In the genomic region with DNA sequence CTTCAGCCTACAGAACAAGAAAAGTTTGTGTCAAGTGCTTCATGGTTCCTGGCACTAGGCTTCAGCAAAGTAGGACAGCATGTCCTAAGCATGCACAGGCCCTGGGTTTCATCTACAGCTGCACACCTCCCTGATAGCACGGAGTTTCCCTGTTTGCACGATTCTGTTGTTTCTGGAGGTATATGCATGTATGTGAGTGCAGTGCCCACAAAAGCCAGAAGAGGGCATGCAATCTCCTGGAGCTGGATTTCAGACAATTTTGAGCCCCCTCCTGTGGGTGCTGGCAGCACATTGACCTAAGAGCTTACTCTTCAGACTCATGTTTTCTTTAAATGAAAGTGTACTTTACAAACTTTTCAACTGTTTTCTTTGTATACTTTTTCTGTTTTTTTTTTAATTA, we compare ENCODE assay signal across 19 mouse cellular contexts. TPM values are rescaled to one million over a fixed set of nuclear protein-coding genes. Genes with fewer than 3 reads are reported as not detected.
DNase-seq lines count a peak whose midpoint lies in the region; ATAC-seq and TF ChIP-seq lines count a peak whose summit lies in the region.
"Had no signal": no experiment of that assay in that cellular context is flagged by ENCODE, and none has a peak within 500 bp of the region (broad histone marks: within the 10 kb centered on the region; RNA-seq: fewer than 3 reads in every experiment).

No protein-coding gene starts in this region.

- no peak for DNase-seq in heart, adult 2 months
- DNase-seq in heart, postnatal 10 days = no peak
- DNase-seq in liver, embryonic 14.5 days (ENCODE audit: low read depth in 3 of 3, low spot score in 3 of 3) = no peak
- no peak for DNase-seq in liver, embryonic 11.5 days (ENCODE audit: low spot score)
- peak; percentile 77 for DNase-seq in R1 (ENCODE audit: low read depth, low spot score)
- no peak for DNase-seq in retina, embryonic 14.5 days (ENCODE audit: low spot score)
- DNase-seq in gastrocnemius, postnatal 4 days (ENCODE audit: low spot score in 2 of 2) = no peak
- DNase-seq: adrenal gland, postnatal 25 days; cerebellum, adult 2 months; cerebellum, postnatal 10 days; gastrocnemius, postnatal 10 days; heart, postnatal 4 days had no signal

- H3K79me2 ChIP-seq in heart, adult 2 months (replicated peaks; ENCODE audit: control insufficient read depth, insufficient read depth, low read length) = no peaks in the 10 kb centered on the region

- H3K9ac ChIP-seq in heart, adult 2 months (ENCODE audit: low read depth, low read length) = no peak overlapping the region
- no peak overlapping the region for H3K9ac ChIP-seq in liver, embryonic 14.5 days (replicated peaks)
- no peak overlapping the region for H3K9ac ChIP-seq in liver, embryonic 11.5 days (ENCODE audit: low read depth, low read length)
- H3K9ac ChIP-seq: forebrain, embryonic 15.5 days; heart, embryonic 12.5 days; hindbrain, embryonic 13.5 days had no signal

- TF ChIP-seq CTCF in heart, adult 2 months (IDR thresholded peaks at IDR 0.05) = 0 out of 2 replicates have a peak, but pooled peaks have one; percentile 11
- TF ChIP-seq CTCF in liver, embryonic 14.5 days (IDR thresholded peaks at IDR 0.05; ENCODE audit: low read depth) = peak; percentile 14; the same call in 1 of the 2 replicates
- peak; percentile 56 for TF ChIP-seq CTCF in E14TG2a.4 (conservative IDR thresholded peaks at IDR 0.05; ENCODE audit: low read length)

- H3K4me1 ChIP-seq in heart, adult 2 months (ENCODE audit: control insufficient read depth, insufficient read depth, low read length) = no peaks in the 10 kb centered on the region
- H3K4me1 ChIP-seq in liver, embryonic 14.5 days (replicated peaks; ENCODE audit: control insufficient read depth in 2 of 2, insufficient read depth in 2 of 2, low read length in 1 of 2) = peaks cover 0 to 6% of the 10 kb centered on the region in 2 experiments; a peak in 2 of 4 replicates
- peaks cover 6% of the 10 kb centered on the region for H3K4me1 ChIP-seq in liver, embryonic 11.5 days (replicated peaks; ENCODE audit: control insufficient read depth, insufficient read depth, low read length)
- H3K4me1 ChIP-seq in E14TG2a.4 (replicated peaks; ENCODE audit: low read depth, low read length) = peaks cover 23% of the 10 kb centered on the region
- H3K4me1 ChIP-seq: embryonic facial prominence, embryonic 10.5 days; forebrain, embryonic 15.5 days; hindbrain, embryonic 13.5 days had no signal

- intact Hi-C loops in heart, adult 2 months (cut with DNase I) = no loop called here
- intact Hi-C loops in heart, postnatal 10 days (cut with DNase I) = no loop called here

- no peaks in the 10 kb centered on the region for H3K36me3 ChIP-seq in heart, adult 2 months (ENCODE audit: control insufficient read depth, insufficient read depth, low read length)
- H3K36me3 ChIP-seq in liver, embryonic 14.5 days (replicated peaks; ENCODE audit: control insufficient read depth, insufficient read depth, low read depth) = peaks cover 2% of the 10 kb centered on the region; the same call in 1 of the 2 replicates
- peaks cover 26% of the 10 kb centered on the region; the same call in 1 of the 2 replicates for H3K36me3 ChIP-seq in liver, embryonic 11.5 days (ENCODE audit: control insufficient read depth, insufficient read depth, low read length)
- peaks cover 81% of the 10 kb centered on the region for H3K36me3 ChIP-seq in E14TG2a.4 (ENCODE audit: insufficient read depth, low read length)

- no peaks in the 10 kb centered on the region for H3K27me3 ChIP-seq in heart, adult 2 months (ENCODE audit: control insufficient read depth, insufficient read depth, low read length)
- H3K27me3 ChIP-seq in liver, embryonic 14.5 days (ENCODE audit: control insufficient read depth, insufficient read depth, low read length) = no peaks in the 10 kb centered on the region
- H3K27me3 ChIP-seq in liver, embryonic 11.5 days (replicated peaks; ENCODE audit: control insufficient read depth, insufficient read depth, low read length) = no peaks in the 10 kb centered on the region
- H3K27me3 ChIP-seq in E14TG2a.4 (ENCODE audit: insufficient read depth, low read length) = no peaks in the 10 kb centered on the region
- H3K27me3 ChIP-seq: forebrain, embryonic 15.5 days; heart, embryonic 12.5 days; hindbrain, embryonic 13.5 days had no signal

- H3K27ac ChIP-seq in heart, adult 2 months = no peak overlapping the region
- no peak overlapping the region for H3K27ac ChIP-seq in liver, embryonic 14.5 days
- no peak overlapping the region for H3K27ac ChIP-seq in liver, embryonic 11.5 days (ENCODE audit: low read depth, low read length)
- H3K27ac ChIP-seq: embryonic facial prominence, embryonic 10.5 days; forebrain, embryonic 15.5 days; hindbrain, embryonic 13.5 days had no signal

- 97% methylated on average over 2 of the region's 2 CpGs for WGBS in heart, adult 2 months
- 90% methylated on average over 2 of the region's 2 CpGs for WGBS in liver, embryonic 14.5 days (ENCODE audit: insufficient replicate concordance)
- WGBS in liver, embryonic 11.5 days = 97% methylated on average over 2 of the region's 2 CpGs

- no peak for ATAC-seq in liver, embryonic 14.5 days (ENCODE audit: insufficient read depth)
- no peak for ATAC-seq in liver, embryonic 11.5 days (replicated peaks; ENCODE audit: low FRiP score)
- ATAC-seq: activated CD4-positive, CD25-positive, alpha-beta regulatory T cell, adult 4 months; forebrain, embryonic 15.5 days; intestine, embryonic 16.5 days had no signal

- no peak overlapping the region for H3K4me3 ChIP-seq in heart, adult 2 months
- no peak overlapping the region for H3K4me3 ChIP-seq in liver, embryonic 14.5 days (ENCODE audit: insufficient read depth in 1 of 2, low read depth in 2 of 2, low read length in 2 of 2)
- no peak overlapping the region for H3K4me3 ChIP-seq in liver, embryonic 11.5 days (ENCODE audit: low read depth, low read length)
- H3K4me3 ChIP-seq in E14TG2a.4 (replicated peaks; ENCODE audit: low read length) = no peak overlapping the region
- H3K4me3 ChIP-seq: embryonic facial prominence, embryonic 10.5 days; forebrain, embryonic 15.5 days; heart, embryonic 12.5 days; hindbrain, embryonic 13.5 days had no signal

- H3K9me3 ChIP-seq in liver, embryonic 14.5 days (ENCODE audit: control insufficient read depth, low read length) = no peaks in the 10 kb centered on the region
- H3K9me3 ChIP-seq in liver, embryonic 11.5 days (ENCODE audit: control insufficient read depth, low read length) = 0 out of 2 replicates have a peak, but pooled peaks cover 3% of the 10 kb centered on the region
- H3K9me3 ChIP-seq in E14TG2a.4 (ENCODE audit: low read length) = no peaks in the 10 kb centered on the region
- H3K9me3 ChIP-seq: forebrain, embryonic 15.5 days; hindbrain, embryonic 13.5 days had no signal

- H3K4me2 ChIP-seq in liver, embryonic 14.5 days (ENCODE audit: low read depth) = no peak overlapping the region
- no peak overlapping the region for H3K4me2 ChIP-seq in liver, embryonic 11.5 days
- H3K4me2 ChIP-seq: forebrain, embryonic 15.5 days; heart, embryonic 12.5 days; hindbrain, embryonic 13.5 days had no signal

- no peak for TF ChIP-seq POLR2A in heart, adult 2 months (IDR thresholded peaks at IDR 0.05; ENCODE audit: insufficient read depth, low read depth, low read length)

- TF ChIP-seq EP300 in heart, adult 2 months (IDR thresholded peaks at IDR 0.05; ENCODE audit: insufficient read depth, low read depth, low read length) = no peak
- TF ChIP-seq EP300 in liver, embryonic 14.5 days (IDR thresholded peaks at IDR 0.05; ENCODE audit: low read depth) = no peak

RNA-seq across cellular contexts. Expression of gene 1700030K09Rik, which starts 10.2 kb away (rescaled TPM):
- total RNA-seq in heart, adult 2 months (2021) = 1 to 10 TPM; 4.0 to 4.7 TPM
- polyA plus RNA-seq in heart, adult 2 months (2012; rRNA removed) = 5.0 and 5.7 TPM in 2 replicates
- total RNA-seq in heart, postnatal 10 days (2021) = 1 to 10 TPM; 4.6 to 5.4 TPM
- polyA plus RNA-seq in liver, embryonic 14.5 days (2012; rRNA removed) = 1.8 and 3.2 TPM in 2 replicates
- polyA plus RNA-seq in liver, embryonic 14.5 days (2014; fragmentation: Nextera tagmentation; extraction: Ambion mirVana) = 2.2 and 2.4 TPM in 2 replicates
- 11.6 and 14.0 TPM in 2 replicates for polyA plus RNA-seq in liver, embryonic 11.5 days (2014; fragmentation: Nextera tagmentation; extraction: Ambion mirVana)
- 1 to 10 TPM; 6.3 to 6.5 TPM for total RNA-seq in gastrocnemius, postnatal 4 days (2021)

RNA-seq across cellular contexts. Expression of gene Calr3, which starts 10.2 kb away (rescaled TPM):
- total RNA-seq in heart, adult 2 months (2021) = 10 to 100 TPM; 20.3 to 25.1 TPM
- polyA plus RNA-seq in heart, adult 2 months (2012; rRNA removed) = 5.7 and 19.9 TPM in 2 replicates
- total RNA-seq in heart, postnatal 10 days (2021) = 1 to 10 TPM; 4.3 to 4.7 TPM
- polyA plus RNA-seq in liver, embryonic 14.5 days (2012; rRNA removed) = 0.09 and 0.21 TPM in 2 replicates
- polyA plus RNA-seq in liver, embryonic 14.5 days (2014; fragmentation: Nextera tagmentation; extraction: Ambion mirVana) = 0.53 and 0.83 TPM in 2 replicates
- 2.2 TPM in 2 replicates for polyA plus RNA-seq in liver, embryonic 11.5 days (2014; fragmentation: Nextera tagmentation; extraction: Ambion mirVana)
- total RNA-seq in gastrocnemius, postnatal 4 days (2021) = 1 to 10 TPM; 1.3 to 2.0 TPM

RNA-seq across cellular contexts. Expression of gene Cherp, which starts 21.1 kb away (rescaled TPM):
- total RNA-seq in heart, adult 2 months (2021) = 10 to 100 TPM; 38.7 to 40.0 TPM
- polyA plus RNA-seq in heart, adult 2 months (2012; rRNA removed) = 22.3 and 25.4 TPM in 2 replicates
- total RNA-seq in heart, postnatal 10 days (2021) = 10 to 100 TPM; 45.9 to 55.4 TPM
- 25.4 and 28.8 TPM in 2 replicates for polyA plus RNA-seq in liver, embryonic 14.5 days (2012; rRNA removed)
- polyA plus RNA-seq in liver, embryonic 14.5 days (2014; fragmentation: Nextera tagmentation; extraction: Ambion mirVana) = 19.9 and 22.6 TPM in 2 replicates
- polyA plus RNA-seq in liver, embryonic 11.5 days (2014; fragmentation: Nextera tagmentation; extraction: Ambion mirVana) = 90.1 and 92.8 TPM in 2 replicates
- 10 to 100 TPM; 47.7 to 60.6 TPM for total RNA-seq in gastrocnemius, postnatal 4 days (2021)

RNA-seq across cellular contexts. Expression of gene Eps15l1, which starts 32.6 kb away (rescaled TPM):
- 10 to 100 TPM; 36.2 to 39.6 TPM for total RNA-seq in heart, adult 2 months (2021)
- 34.0 and 46.4 TPM in 2 replicates for polyA plus RNA-seq in heart, adult 2 months (2012; rRNA removed)
- total RNA-seq in heart, postnatal 10 days (2021) = 10 to 100 TPM; 49.9 to 52.4 TPM
- polyA plus RNA-seq in liver, embryonic 14.5 days (2012; rRNA removed) = 19.6 and 21.1 TPM in 2 replicates
- polyA plus RNA-seq in liver, embryonic 14.5 days (2014; fragmentation: Nextera tagmentation; extraction: Ambion mirVana) = 16.9 and 17.7 TPM in 2 replicates
- polyA plus RNA-seq in liver, embryonic 11.5 days (2014; fragmentation: Nextera tagmentation; extraction: Ambion mirVana) = 45.8 and 47.4 TPM in 2 replicates
- total RNA-seq in gastrocnemius, postnatal 4 days (2021) = 10 to 100 TPM; 41.6 to 51.1 TPM

RNA-seq across cellular contexts. Expression of gene Slc35e1, which starts 38.5 kb away (rescaled TPM):
- 10 to 100 TPM; 68.0 to 85.7 TPM for total RNA-seq in heart, adult 2 months (2021)
- 83.2 and 110 TPM in 2 replicates for polyA plus RNA-seq in heart, adult 2 months (2012; rRNA removed)
- 10 to 100 TPM; 32.8 to 34.8 TPM for total RNA-seq in heart, postnatal 10 days (2021)
- polyA plus RNA-seq in liver, embryonic 14.5 days (2012; rRNA removed) = 7.9 and 8.9 TPM in 2 replicates
- polyA plus RNA-seq in liver, embryonic 14.5 days (2014; fragmentation: Nextera tagmentation; extraction: Ambion mirVana) = 4.1 and 4.3 TPM in 2 replicates
- 16.8 and 18.1 TPM in 2 replicates for polyA plus RNA-seq in liver, embryonic 11.5 days (2014; fragmentation: Nextera tagmentation; extraction: Ambion mirVana)
- 10 to 100 TPM; 24.5 to 28.3 TPM for total RNA-seq in gastrocnemius, postnatal 4 days (2021)
